Mouse (Mus musculus) midbrain, embryonic 11.5 days (tissue): ENCODE data around the gene Mtor. TPM values are rescaled to one million over a fixed set of nuclear protein-coding genes. Genes with fewer than 3 reads are reported as not detected.

ENCODE experiments used
- ATAC-seq: fragments of 200-750 bp; cut with Nextera tagmentation; 2 replicates; pipeline ENCODE4 v1.8.0; 2017; ENCODE audit warnings: moderate TSS enrichment, moderate library complexity; ENCODE audit not compliant: low FRiP score
- DNase-seq: peaks from one replicate; pipeline ENCODE4 v3.0.0; 2015; ENCODE audit warnings: low spot score; ENCODE audit errors: missing footprints
- H3K27ac ChIP-seq: fragments of 300-500 bp; sonication (generic); 2 replicates; pipeline ENCODE4 v1.5.1; 2014; ENCODE audit warnings: low read depth, low read length
- H3K27me3 ChIP-seq: fragments of 300-500 bp; sonication (generic); 2 replicates; pipeline ENCODE4 v1.6.1; 2014; ENCODE audit warnings: mild to moderate bottlenecking, low read length, moderate library complexity, mixed read lengths; ENCODE audit not compliant: control insufficient read depth, insufficient read depth
- H3K36me3 ChIP-seq: fragments of 300-500 bp; sonication (generic); 2 replicates; pipeline ENCODE4 v1.6.1; 2014; ENCODE audit warnings: mild to moderate bottlenecking, low read length, moderate library complexity, mixed read lengths; ENCODE audit not compliant: control insufficient read depth, insufficient read depth
- H3K4me1 ChIP-seq: fragments of 300-500 bp; sonication (generic); 2 replicates; pipeline ENCODE4 v1.6.1; 2014; ENCODE audit warnings: low read length; ENCODE audit not compliant: control insufficient read depth, insufficient read depth
- H3K4me2 ChIP-seq: fragments of 300-500 bp; sonication (generic); 2 replicates; pipeline ENCODE4 v1.6.1; 2014; ENCODE audit warnings: mild to moderate bottlenecking, moderate library complexity
- H3K4me3 ChIP-seq: fragments of 300-500 bp; sonication (generic); 2 replicates; pipeline ENCODE4 v1.5.1; 2014; ENCODE audit warnings: low read depth, low read length
- H3K9ac ChIP-seq: fragments of 300-500 bp; sonication (generic); 2 replicates; pipeline ENCODE4 v1.6.1; 2014; ENCODE audit warnings: low read length
- H3K9me3 ChIP-seq: fragments of 300-500 bp; sonication (generic); 2 replicates; pipeline ENCODE4 v1.6.1; 2016; ENCODE audit warnings: low read length; ENCODE audit not compliant: control insufficient read depth
- WGBS: fragments of 180-500 bp; shearing (Covaris S2); extraction: QIAGEN DNeasy Blood & Tissue Kit; methylation state at CpG from one replicate; pipeline ENCODE4 v1.1.7; 2014; 5-methylcytosine and 5-hydroxymethylcytosine counted together
- polyA plus RNA-seq: library from polyadenylated mRNA; unstranded; fragments of >200 nt; fragmentation: Nextera tagmentation; extraction: Ambion mirVana; gene quantifications from 2 replicates; pipeline ENCODE4 v1.2.1, GENCODE M21; 2014

Mtor gene
- polyA plus RNA-seq, 1 experiment from 2014 or later, result 30.9 TPM

- Histone ChIP-seq H3K4me3 (no peak overlapping the region), H3K9me3 (no peaks in the 10 kb centered on the region), H3K27ac (no peak overlapping the region), H3K4me2 (no peak overlapping the region), H3K9ac (no peak overlapping the region), H3K36me3 (peaks cover 9% of the 10 kb centered on the region; the same call in 1 of the 2 replicates), H3K4me1 (no peaks in the 10 kb centered on the region), H3K27me3 (no peaks in the 10 kb centered on the region)
- 93% methylated on average over 4 of the region's 4 CpGs for WGBS
- peak; percentile 51 for DNase-seq
- no peak for ATAC-seq
Observed at GRCm38 (mm10) chr4:148510691-148511090, 62.3 kb downstream of the Mtor start.

- WGBS, result 96% methylated on average over 4 of the region's 4 CpGs
- Histone ChIP-seq H3K4me1 (no peaks in the 10 kb centered on the region), H3K27me3 (no peaks in the 10 kb centered on the region), H3K4me2 (no peak overlapping the region), H3K4me3 (no peak overlapping the region), H3K9ac (no peak overlapping the region), H3K27ac (no peak overlapping the region), H3K9me3 (no peaks in the 10 kb centered on the region), H3K36me3 (peaks cover 9% of the 10 kb centered on the region; the same call in 1 of the 2 replicates)
- DNase-seq (peak; percentile 67), ATAC-seq (no peak)
Observed at GRCm38 (mm10) chr4:148511334-148511733, 62.9 kb downstream of the Mtor start.

GRCm38 (mm10) chr4:148513021-148513559, 64.7 kb downstream of the Mtor start:
- H3K9me3 ChIP-seq, result no peaks in the 10 kb centered on the region
- H3K4me2 ChIP-seq, result no peak overlapping the region
- ATAC-seq (no peak), DNase-seq (peak; percentile 21)
- H3K9ac ChIP-seq, result no peak overlapping the region
- WGBS, result 81% methylated on average over 6 of the region's 6 CpGs
- H3K4me3 ChIP-seq, result no peak overlapping the region
- peaks cover 9% of the 10 kb centered on the region; the same call in 1 of the 2 replicates for H3K36me3 ChIP-seq
- peaks cover 6% of the 10 kb centered on the region; the same call in 1 of the 2 replicates for H3K4me1 ChIP-seq
- no peaks in the 10 kb centered on the region for H3K27me3 ChIP-seq
- no peak overlapping the region for H3K27ac ChIP-seq

GRCm38 (mm10) chr4:148515313-148515712, 66.9 kb downstream of the Mtor start:
- Histone ChIP-seq H3K27me3 (no peaks in the 10 kb centered on the region), H3K4me1 (peaks cover 15% of the 10 kb centered on the region; the same call in 1 of the 2 replicates), H3K9me3 (no peaks in the 10 kb centered on the region), H3K9ac (no peak overlapping the region), H3K36me3 (peaks cover 7% of the 10 kb centered on the region; the same call in 1 of the 2 replicates), H3K4me3 (no peak overlapping the region), H3K27ac (no peak overlapping the region), H3K4me2 (no peak overlapping the region)
- WGBS, result 89% methylated on average over 2 of the region's 2 CpGs
- no peak for ATAC-seq
- DNase-seq, result no peak

GRCm38 (mm10) chr4:148517809-148518208, 69.4 kb downstream of the Mtor start:
- DNase-seq (peak; percentile 86), ATAC-seq (no peak)
- no peak overlapping the region for H3K4me2 ChIP-seq
- H3K4me1 ChIP-seq, result peaks cover 15% of the 10 kb centered on the region; the same call in 1 of the 2 replicates
- WGBS, result 38% methylated on average over 4 of the region's 4 CpGs
- peaks cover 12% of the 10 kb centered on the region; the same call in 1 of the 2 replicates for H3K36me3 ChIP-seq
- H3K9ac ChIP-seq, result no peak overlapping the region
- no peaks in the 10 kb centered on the region for H3K27me3 ChIP-seq
- no peaks in the 10 kb centered on the region for H3K9me3 ChIP-seq
- H3K27ac ChIP-seq, result peak overlapping the region; percentile 41
- H3K4me3 ChIP-seq, result no peak overlapping the region

- peak; percentile 87 for ATAC-seq
- Histone ChIP-seq H3K4me2 (no peak overlapping the region), H3K4me1 (peaks cover 15% of the 10 kb centered on the region; the same call in 1 of the 2 replicates), H3K27ac (peak overlapping the region; percentile 41), H3K9ac (peak overlapping the region; percentile 14; the same call in 1 of the 2 replicates), H3K36me3 (peaks cover 12% of the 10 kb centered on the region; the same call in 1 of the 2 replicates), H3K4me3 (no peak overlapping the region), H3K27me3 (no peaks in the 10 kb centered on the region), H3K9me3 (no peaks in the 10 kb centered on the region)
- DNase-seq, result peak; percentile 89
- 6% methylated on average over 5 of the region's 5 CpGs for WGBS
Observed at GRCm38 (mm10) chr4:148518235-148518795, 69.9 kb downstream of the Mtor start.

- Histone ChIP-seq H3K4me3 (no peak overlapping the region), H3K9ac (no peak overlapping the region), H3K36me3 (peaks cover 20% of the 10 kb centered on the region; the same call in 1 of the 2 replicates), H3K4me2 (no peak overlapping the region), H3K27ac (no peak overlapping the region), H3K27me3 (no peaks in the 10 kb centered on the region), H3K9me3 (no peaks in the 10 kb centered on the region), H3K4me1 (peaks cover 5% of the 10 kb centered on the region; the same call in 1 of the 2 replicates)
- ATAC-seq (no peak), DNase-seq (peak; percentile 17)
- WGBS, result 91% methylated on average over 7 of the region's 7 CpGs
Observed at GRCm38 (mm10) chr4:148523538-148523937, 75.1 kb downstream of the Mtor start.

- no peak for ATAC-seq
- H3K9ac ChIP-seq, result no peak overlapping the region
- 90% methylated on average over 10 of the region's 10 CpGs for WGBS
- H3K27ac ChIP-seq, result no peak overlapping the region
- peaks cover 28% of the 10 kb centered on the region for H3K36me3 ChIP-seq
- H3K4me1 ChIP-seq, result no peaks in the 10 kb centered on the region
- no peaks in the 10 kb centered on the region for H3K9me3 ChIP-seq
- DNase-seq, result peak; percentile 17
- H3K27me3 ChIP-seq, result no peaks in the 10 kb centered on the region
- no peak overlapping the region for H3K4me3 ChIP-seq
- H3K4me2 ChIP-seq, result no peak overlapping the region
Observed at GRCm38 (mm10) chr4:148527158-148527910, 78.9 kb downstream of the Mtor start.

GRCm38 (mm10) chr4:148530351-148530750, 81.9 kb downstream of the Mtor start:
- DNase-seq, result peak; percentile 8
- Histone ChIP-seq H3K4me3 (no peak overlapping the region), H3K27me3 (no peaks in the 10 kb centered on the region), H3K36me3 (peaks cover 46% of the 10 kb centered on the region), H3K4me2 (no peak overlapping the region), H3K9me3 (no peaks in the 10 kb centered on the region), H3K4me1 (no peaks in the 10 kb centered on the region), H3K27ac (no peak overlapping the region), H3K9ac (no peak overlapping the region)
- ATAC-seq, result no peak
- WGBS, result 95% methylated on average over 5 of the region's 5 CpGs
